ENCODE assay signal across 29 mouse cellular contexts in genomic region chr5:23596326-23596965, GRCm38 (mm10).
DNase-seq lines count a peak whose midpoint lies in the region; ATAC-seq and TF ChIP-seq lines count a peak whose summit lies in the region.
"Had no signal": no experiment of that assay in that cellular context is flagged by ENCODE, and none has a peak within 500 bp of the region (broad histone marks: within the 10 kb centered on the region; RNA-seq: fewer than 3 reads in every experiment).

No protein-coding gene starts in this region.

- TF ChIP-seq CTCF in cortical plate, adult 2 months (IDR thresholded peaks at IDR 0.05; ENCODE audit: extremely low read depth, insufficient read depth, low read length), result no peak

- no peak for TF ChIP-seq POLR2A in cortical plate, adult 2 months (IDR thresholded peaks at IDR 0.05; ENCODE audit: extremely low read depth, insufficient read depth, low read length)

- DNase-seq in 416B (ENCODE audit: low read depth) (peak; percentile 81), ES-CJ7 (ENCODE audit: low read depth, low spot score) (peak; percentile 64)
- DNase-seq in layer of hippocampus, postnatal 25 days (ENCODE audit: extremely low spot score in 1 of 2, low spot score in 1 of 2), result no peak
- DNase-seq in lung, postnatal 10 days, result no peak
- no peak for DNase-seq in cerebellum, postnatal 10 days
- DNase-seq: adrenal gland, adult 8-10 months; B cell, adult 2 months; cerebellum, adult 2 months; cerebellum, postnatal 36 days; embryo, embryonic 11 days; gastrocnemius, adult 2 months; kidney, adult 9 months; kidney, postnatal 10 days; left cerebral cortex, postnatal 4 days; liver, postnatal 0 days; lung, postnatal 4 days; thymus, postnatal 14 days had no signal

- ATAC-seq in monocyte, adult 5-6 weeks (replicated peaks; ENCODE audit: insufficient number of reproducible peaks, low FRiP score, low TSS enrichment, poor library complexity, severe bottlenecking), result 0 out of 2 replicates have a peak, but pooled peaks have one; percentile 25
- ATAC-seq: forebrain, embryonic 14.5 days; hindbrain, postnatal 0 days; intestine, embryonic 15.5 days; liver, embryonic 12.5 days; liver, postnatal 0 days; midbrain, embryonic 15.5 days had no signal

- H3K27ac ChIP-seq in cortical plate, adult 2 months (ENCODE audit: insufficient read depth, low read length), result 0 out of 2 replicates have a peak overlapping the region, but pooled peaks have one; percentile 59
- H3K27ac ChIP-seq: embryonic facial prominence, embryonic 12.5 days; gastrocnemius, adult 2 months; heart, embryonic 15.5 days; hindbrain, postnatal 0 days; intestine, embryonic 15.5 days; liver, embryonic 12.5 days; midbrain, embryonic 10.5 days; midbrain, embryonic 15.5 days; neural tube, embryonic 12.5 days; stomach, embryonic 15.5 days had no signal

- peaks cover 15% of the 10 kb centered on the region for H3K4me1 ChIP-seq in cortical plate, adult 2 months (ENCODE audit: control insufficient read depth, insufficient read depth, low read length)
- H3K4me1 ChIP-seq: embryonic facial prominence, embryonic 12.5 days; intestine, embryonic 15.5 days; neural tube, embryonic 12.5 days had no signal

- H3K4me3 ChIP-seq in cortical plate, adult 2 months (ENCODE audit: insufficient read depth, low read length), result no peak overlapping the region
- H3K4me3 ChIP-seq: embryonic facial prominence, embryonic 12.5 days; gastrocnemius, adult 2 months; heart, embryonic 15.5 days; intestine, embryonic 15.5 days; liver, embryonic 12.5 days; midbrain, embryonic 10.5 days; midbrain, embryonic 15.5 days; neural tube, embryonic 12.5 days; stomach, embryonic 15.5 days had no signal

Comparison
In these comparisons a context has a peak if more than half of its experiments do, and no peak if none do; other contexts are left out.
1. DNase-seq: peak in 416B (single experiment) and ES-CJ7 (single experiment); none in layer of hippocampus, postnatal 25 days (0 of 2), lung, postnatal 10 days (single experiment) and cerebellum, postnatal 10 days (0 of 2).